Mouse (Mus musculus): ENCODE measurements around the gene Suz12.

- TF ChIP-seq CTCF (IDR thresholded peaks at IDR 0.05; ENCODE audit: insufficient read depth, low read depth, low read length): no peak
- TF ChIP-seq POLR2A (IDR thresholded peaks at IDR 0.05; ENCODE audit: insufficient read depth, low read depth, low read length): no peak
These were observed 19.8 kb upstream of the Suz12 start for GRCm38 (mm10) chr11:79973133-79973532.
